Mouse (Mus musculus) lung, adult 2 months (tissue): ENCODE data around the gene Ndufa5.

Experiments
- CTCF ChIP-seq: fragments of 200-500 bp; IDR thresholded peaks from 2 replicates; pipeline ENCODE4 v1.5.1; 2011; ENCODE audit warnings: mild to moderate bottlenecking, low read length, control low read depth; ENCODE audit not compliant: insufficient read depth
- POLR2A ChIP-seq: fragments of 200-500 bp; IDR thresholded peaks from 2 replicates; pipeline ENCODE4 v1.6.1; 2011; ENCODE audit warnings: low read depth, mild to moderate bottlenecking, control low read depth, low read length, borderline replicate concordance; ENCODE audit errors: extremely low read depth

- no peak for TF ChIP-seq POLR2A
- no peak for TF ChIP-seq CTCF
These were observed 24.2 kb upstream of the Ndufa5 start for GRCm38 (mm10) chr6:24552046-24552445.
